8 mouse cellular contexts compared by ENCODE assay signal in genomic region chr6:124911533-124912218, GRCm38 (mm10). TPM values are rescaled to one million over a fixed set of nuclear protein-coding genes. Genes with fewer than 3 reads are reported as not detected.
A peak's percentile ranks its signal among the peaks of the same experiment; 100 is the strongest.
DNase-seq lines count a peak whose midpoint lies in the region; ATAC-seq and TF ChIP-seq lines count a peak whose summit lies in the region.

Lag3 (minus strand) TSS chr6:124911705.

- H3K4me1 ChIP-seq in kidney, postnatal 0 days (replicated peaks; ENCODE audit: insufficient read depth, low read length): peaks cover 29% of the 10 kb centered on the region
- peaks cover 7% of the 10 kb centered on the region for H3K4me1 ChIP-seq in brown adipose tissue, adult 24 weeks (ENCODE audit: control insufficient read depth, insufficient read depth, insufficient read length, low read length)
- H3K4me1 ChIP-seq in hindbrain, embryonic 14.5 days (replicated peaks; ENCODE audit: control insufficient read depth, insufficient read depth, low read length): peaks cover 34% of the 10 kb centered on the region
- peaks cover 36% of the 10 kb centered on the region for H3K4me1 ChIP-seq in small intestine, adult 2 months (ENCODE audit: control insufficient read depth, insufficient read depth, insufficient read length, low read length)

- no peak for TF ChIP-seq POLR2A in small intestine, adult 2 months (IDR thresholded peaks at IDR 0.05; ENCODE audit: low read depth, low read length)

- H3K4me2 ChIP-seq in kidney, postnatal 0 days (ENCODE audit: low read length): peak within 1 kb of the TSS; percentile 37
- no peak within 1 kb of the TSS for H3K4me2 ChIP-seq in hindbrain, embryonic 14.5 days (replicated peaks)

- H3K9me3 ChIP-seq in kidney, postnatal 0 days (replicated peaks; ENCODE audit: low read length): no peaks in the 10 kb centered on the region
- no peaks in the 10 kb centered on the region for H3K9me3 ChIP-seq in hindbrain, embryonic 14.5 days (ENCODE audit: control insufficient read depth, low read length)

- no peak for ATAC-seq in kidney, postnatal 0 days (replicated peaks; ENCODE audit: low FRiP score, low read depth)
- ATAC-seq in hindbrain, embryonic 14.5 days (ENCODE audit: low FRiP score): no peak

- no peaks in the 10 kb centered on the region for H3K27me3 ChIP-seq in kidney, postnatal 0 days (ENCODE audit: insufficient read depth, low read length)
- no peaks in the 10 kb centered on the region for H3K27me3 ChIP-seq in hindbrain, embryonic 14.5 days (ENCODE audit: control insufficient read depth, insufficient read depth, low read length)
- no peaks in the 10 kb centered on the region for H3K27me3 ChIP-seq in small intestine, adult 2 months (ENCODE audit: control insufficient read depth, insufficient read depth, low read length)

- WGBS in kidney, postnatal 0 days: 21% methylated on average over 11 of the region's 13 CpGs
- 21% methylated on average over 13 of the region's 13 CpGs for WGBS in hindbrain, embryonic 14.5 days
- WGBS in small intestine, adult 2 months: 42% methylated on average over 13 of the region's 13 CpGs

- no peak within 1 kb of the TSS for H3K4me3 ChIP-seq in kidney, postnatal 0 days (replicated peaks; ENCODE audit: low read depth, low read length)
- no peak within 1 kb of the TSS for H3K4me3 ChIP-seq in brown adipose tissue, adult 24 weeks (ENCODE audit: insufficient read depth, low read depth, low read length)
- H3K4me3 ChIP-seq in hindbrain, embryonic 14.5 days (replicated peaks; ENCODE audit: low read length): no peak within 1 kb of the TSS
- peak within 1 kb of the TSS; percentile 13 for H3K4me3 ChIP-seq in small intestine, adult 2 months (ENCODE audit: low read depth, low read length)

- H3K27ac ChIP-seq in kidney, postnatal 0 days: no peak within 1 kb of the TSS; the same call in 1 of the 2 replicates
- no peak within 1 kb of the TSS for H3K27ac ChIP-seq in brown adipose tissue, adult 24 weeks (replicated peaks; ENCODE audit: low read depth, low read length)
- H3K27ac ChIP-seq in hindbrain, embryonic 14.5 days: no peak within 1 kb of the TSS
- no peak within 1 kb of the TSS for H3K27ac ChIP-seq in small intestine, adult 2 months (ENCODE audit: insufficient read depth, low read depth, low read length)

- no peak within 1 kb of the TSS for H3K9ac ChIP-seq in kidney, postnatal 0 days (ENCODE audit: low read depth, low read length)
- peak within 1 kb of the TSS; percentile 55; the same call in 1 of the 2 replicates for H3K9ac ChIP-seq in hindbrain, embryonic 14.5 days

- DNase-seq in kidney, postnatal 0 days (ENCODE audit: low spot score): peak; percentile 56
- DNase-seq in kidney, postnatal 36 days: no peak
- DNase-seq in hindbrain, embryonic 14.5 days (ENCODE audit: low spot score): no peak
- no peak for DNase-seq in layer of hippocampus, postnatal 10 days (ENCODE audit: low spot score in 2 of 2)
- no peak for DNase-seq in right cerebral cortex, adult 18-20 months
- DNase-seq in testis, postnatal 14 days (ENCODE audit: low spot score): no peak

- no peak for TF ChIP-seq CTCF in kidney, postnatal 0 days (IDR thresholded peaks at IDR 0.05; ENCODE audit: low read depth)
- TF ChIP-seq CTCF in small intestine, adult 2 months (IDR thresholded peaks at IDR 0.05; ENCODE audit: extremely low read depth, insufficient read length, insufficient replicate concordance, low read depth, low read length): no peak

- H3K36me3 ChIP-seq in kidney, postnatal 0 days (ENCODE audit: insufficient read depth, low read length): peaks cover 20% of the 10 kb centered on the region
- H3K36me3 ChIP-seq in hindbrain, embryonic 14.5 days (replicated peaks; ENCODE audit: control insufficient read depth, insufficient read depth): peaks cover 28% of the 10 kb centered on the region
- H3K36me3 ChIP-seq in small intestine, adult 2 months (ENCODE audit: control insufficient read depth, insufficient read depth, low read length): peaks cover 11% of the 10 kb centered on the region

RNA-seq across cellular contexts. Expression of gene Lag3, which starts in this region (rescaled TPM):
- 2.5 and 2.9 TPM in 2 replicates for polyA plus RNA-seq in kidney, postnatal 0 days (2015; fragmentation: Nextera tagmentation; extraction: Ambion mirVana)
- 12.2 and 15.1 TPM in 2 replicates for polyA plus RNA-seq in brown adipose tissue, adult 24 weeks (2012; ENCODE audit: insufficient read depth, insufficient read length, missing spikeins)
- 2.1 and 2.8 TPM in 2 replicates for polyA plus RNA-seq in hindbrain, embryonic 14.5 days (2014; fragmentation: Nextera tagmentation; extraction: Ambion mirVana)
- polyA plus RNA-seq in small intestine, adult 2 months (2012; rRNA removed): 4.5 and 7.0 TPM in 2 replicates
- 1 to 10 TPM; 1.2 to 2.1 TPM for total RNA-seq in layer of hippocampus, postnatal 10 days (2021)
